8 mouse cellular contexts compared by ENCODE assay signal in the genomic region with DNA sequence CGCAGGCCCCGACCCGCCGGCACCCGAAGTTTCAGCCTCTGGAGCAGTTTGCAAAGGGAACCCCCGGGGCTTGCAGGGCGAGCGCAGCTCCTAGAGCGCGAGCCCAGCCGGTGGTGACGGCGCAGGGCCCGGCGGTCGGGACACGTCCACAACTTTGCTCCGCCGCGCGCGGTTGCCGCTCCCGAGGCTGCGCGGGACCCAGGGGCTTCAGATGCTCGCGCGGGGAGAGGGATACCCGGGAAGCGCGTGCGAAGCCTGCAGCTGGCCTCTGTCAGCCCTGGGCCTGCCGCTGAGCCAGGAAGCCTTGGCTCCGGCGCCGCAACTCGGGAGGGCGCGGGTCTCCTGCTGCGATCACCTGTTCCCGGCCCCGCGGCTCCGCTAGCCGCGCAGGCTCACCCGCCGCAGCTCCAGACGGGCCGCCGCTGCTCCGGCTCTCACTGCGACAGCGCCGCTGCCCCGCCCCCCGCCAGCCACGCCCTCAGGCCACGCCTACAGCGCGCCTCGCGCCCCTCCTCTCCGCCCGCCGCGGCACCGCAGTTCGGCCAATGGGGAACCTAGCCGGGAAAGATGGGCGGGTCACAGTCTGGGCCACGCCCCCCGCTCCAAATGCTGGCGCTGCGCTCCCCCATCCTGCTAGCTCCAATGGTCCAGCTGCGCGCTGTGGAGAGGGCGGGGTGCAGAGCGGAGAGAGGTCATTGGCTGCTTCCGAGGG. TPM values are rescaled to one million over a fixed set of nuclear protein-coding genes. Genes with fewer than 3 reads are reported as not detected.
A peak's percentile ranks its signal among the peaks of the same experiment; 100 is the strongest.
DNase-seq lines count a peak whose midpoint lies in the region; ATAC-seq lines count a peak whose summit lies in the region.

Gene Man1c1, minus strand, starts transcription at position 456 of the 712 bp plus-strand sequence.

- peak; percentile 91 for DNase-seq in adipocyte (ENCODE audit: low spot score)
- DNase-seq in embryo, embryonic 10 days (ENCODE audit: low spot score), result peak; percentile 99
- peak; percentile 99 for DNase-seq in gastrocnemius, postnatal 10 days
- DNase-seq in induced T-regulatory cell, adult 2 months (ENCODE audit: low read depth), result peak; percentile 96
- peak; percentile 95 to 99 for DNase-seq in left cerebral cortex, adult 9 months (ENCODE audit: low spot score in 2 of 2)
- peak; percentile 99 for DNase-seq in right cerebral cortex, postnatal 14 days
- peak; percentile 98 to 99 for DNase-seq in urinary bladder, postnatal 36 days (ENCODE audit: low spot score in 2 of 2)

- ATAC-seq in megakaryocyte progenitor cell, adult 5-6 weeks (replicated peaks; ENCODE audit: poor library complexity), result peak; percentile 96

RNA-seq across cellular contexts. Expression of gene Man1c1, which starts in this region (rescaled TPM):
- total RNA-seq in gastrocnemius, postnatal 10 days (2021), result 10 to 100 TPM; 11.2 to 13.8 TPM
- total RNA-seq in megakaryocyte progenitor cell, adult 5-6 weeks (2015), result 10.5 and 14.2 TPM in 2 replicates
- 5.0 and 5.8 TPM in 2 replicates for total RNA-seq in megakaryocyte progenitor cell, adult 5-6 weeks (2017)

Comparison
In these comparisons a context has a peak if more than half of its experiments do, and no peak if none do; other contexts are left out.
1. Peak in every context shown above with its lines: DNase-seq and ATAC-seq.